Mouse (Mus musculus) embryonic fibroblast, embryonic 13.5 days (primary cell): ENCODE data around the gene Ugt1a7c.

Experiments used
- CTCF ChIP-seq: IDR thresholded peaks from 2 replicates; pipeline ENCODE4 v1.5.1; 2011; ENCODE audit warnings: mild to moderate bottlenecking, control low read depth, low read length, moderate library complexity, borderline replicate concordance; ENCODE audit not compliant: insufficient read depth
- POLR2A ChIP-seq: IDR thresholded peaks from 2 replicates; pipeline ENCODE4 v1.6.1; 2011; ENCODE audit warnings: low read depth, mild to moderate bottlenecking, control low read depth, low read length, moderate library complexity

GRCm38 (mm10) chr1:88094941-88095492 is at the start of gene Ugt1a7c:
- TF ChIP-seq CTCF: no peak
- peak; percentile 39; the same call in 1 of the 2 replicates for TF ChIP-seq POLR2A
